In genomic region chr10:109779109-109779508, GRCm38 (mm10) we compare ENCODE assay signal across 27 mouse cellular contexts.
"Had no signal": no experiment of that assay in that cellular context is flagged by ENCODE, and none has a peak within 500 bp of the region (broad histone marks: within the 10 kb centered on the region; RNA-seq: fewer than 3 reads in every experiment).

No protein-coding gene starts in this region.

- DNase-seq: gastrocnemius, adult 2 months; gastrocnemius, postnatal 10 days; gastrocnemius, postnatal 25 days; heart, adult 18-20 months; heart, postnatal 10 days; heart, postnatal 4 days; kidney, adult 18-20 months; kidney, adult 8-10 months; kidney, postnatal 10 days; kidney, postnatal 25 days; kidney, postnatal 4 days; layer of hippocampus, adult 9-11 months; layer of hippocampus, postnatal 36 days; left cerebral cortex, postnatal 4 days had no signal

- H3K27me3 ChIP-seq: heart, embryonic 12.5 days; hindbrain, embryonic 12.5 days; intestine, embryonic 15.5 days; limb, embryonic 13.5 days; limb, embryonic 15.5 days; liver, embryonic 12.5 days had no signal

- H3K27ac ChIP-seq: gastrocnemius, adult 2 months; heart, embryonic 10.5 days; hindbrain, embryonic 10.5 days; hindbrain, embryonic 12.5 days; hindbrain, embryonic 14.5 days; intestine, embryonic 15.5 days; limb, embryonic 13.5 days; limb, embryonic 15.5 days; liver, embryonic 12.5 days; liver, embryonic 14.5 days had no signal

- H3K9me3 ChIP-seq: heart, embryonic 10.5 days; heart, embryonic 12.5 days; hindbrain, embryonic 10.5 days; hindbrain, embryonic 12.5 days; intestine, embryonic 15.5 days; limb, embryonic 13.5 days; limb, embryonic 15.5 days; liver, embryonic 12.5 days had no signal

- H3K4me3 ChIP-seq: gastrocnemius, adult 2 months; heart, embryonic 10.5 days; heart, embryonic 12.5 days; hindbrain, embryonic 10.5 days; hindbrain, embryonic 12.5 days; intestine, embryonic 15.5 days; limb, embryonic 13.5 days; limb, embryonic 15.5 days; liver, embryonic 12.5 days had no signal

- H3K9ac ChIP-seq: heart, embryonic 12.5 days; hindbrain, embryonic 12.5 days; hindbrain, embryonic 14.5 days; intestine, embryonic 15.5 days; limb, embryonic 13.5 days; limb, embryonic 15.5 days; liver, embryonic 12.5 days; liver, embryonic 14.5 days had no signal

- H3K4me1 ChIP-seq: heart, embryonic 10.5 days; heart, embryonic 12.5 days; hindbrain, embryonic 10.5 days; hindbrain, embryonic 12.5 days; intestine, embryonic 15.5 days; limb, embryonic 13.5 days; limb, embryonic 15.5 days; liver, embryonic 12.5 days had no signal

- ATAC-seq: hindbrain, embryonic 16.5 days; inflammation-experienced regulatory T-cells, adult 6 months; intestine, embryonic 15.5 days; intestine, postnatal 0 days; liver, embryonic 12.5 days had no signal

- H3K4me2 ChIP-seq: heart, embryonic 12.5 days; hindbrain, embryonic 12.5 days; hindbrain, embryonic 14.5 days; intestine, embryonic 15.5 days; limb, embryonic 13.5 days; limb, embryonic 15.5 days; liver, embryonic 12.5 days had no signal

- H3K36me3 ChIP-seq: heart, embryonic 10.5 days; heart, embryonic 12.5 days; hindbrain, embryonic 10.5 days; hindbrain, embryonic 12.5 days; intestine, embryonic 15.5 days; limb, embryonic 13.5 days; limb, embryonic 15.5 days; liver, embryonic 12.5 days had no signal
